Mouse (Mus musculus) liver, adult 2 months (tissue): ENCODE results near the gene Robo1.

Source experiments
- CTCF ChIP-seq: fragments of 200-500 bp; IDR thresholded peaks from 2 replicates; pipeline ENCODE4 v1.5.1; 2011; ENCODE audit warnings: low read depth, low read length, control low read depth
- POLR2A ChIP-seq: fragments of 200-500 bp; IDR thresholded peaks from 2 replicates; pipeline ENCODE4 v1.6.1; 2011; ENCODE audit warnings: low read length, control low read depth; ENCODE audit not compliant: insufficient read depth; ENCODE audit errors: extremely low read depth

DNA sequence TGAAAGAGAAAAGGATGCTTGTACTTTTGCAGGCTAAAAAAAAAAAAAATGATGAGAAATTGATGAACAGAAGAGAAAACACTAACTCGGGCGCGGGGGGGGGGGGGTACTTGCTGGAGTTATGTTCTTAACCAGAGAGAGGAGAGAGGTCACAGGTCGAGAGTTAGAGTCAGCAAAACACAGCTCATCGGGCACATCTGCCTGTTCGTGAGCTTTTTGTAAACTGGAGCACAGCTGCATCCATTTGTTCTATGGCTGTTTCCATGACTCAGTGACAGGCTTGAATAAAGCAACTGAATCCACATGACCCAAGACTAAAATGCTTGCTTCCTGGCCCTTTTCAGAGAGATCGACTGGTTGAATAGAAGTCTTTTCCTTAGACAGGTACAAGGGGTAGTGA is 325.7 kb downstream of the Robo1 start:
- TF ChIP-seq POLR2A, result no peak
- TF ChIP-seq CTCF, result no peak
